Mouse (Mus musculus) adrenal gland, postnatal 14 days (tissue): ENCODE data around the gene Rnft2. TPM values are rescaled to one million over a fixed set of nuclear protein-coding genes. Genes with fewer than 3 reads are reported as not detected.

ENCODE experiments used
- DNase-seq: peaks from one replicate; pipeline ENCODE4 v3.0.0; 2021; ENCODE audit warnings: mixed read lengths
- long read RNA-seq, 2 experiments: library from polyadenylated mRNA; stranded (forward); transcript quantifications; one replicate each; pipeline ENCODE4 v2.0.0; 2021
- total RNA-seq: library from RNA; stranded (reverse); gene quantifications from 2 replicates; pipeline ENCODE4 v1.2.3, GENCODE M21; 2021

Rnft2 gene
- total RNA-seq = 3.1 and 3.9 TPM in 2 replicates
- long read RNA-seq, experiment 1, full-length matches to known transcripts = 1 of 3 reads
- long read RNA-seq, experiment 1, partial matches to known transcripts = 0 of 3 reads
- long read RNA-seq, experiment 1, other reads (novel, unspliced or antisense) = 2 of 3 reads
- long read RNA-seq, experiment 2, partial matches to known transcripts = 0 of 1 reads
- long read RNA-seq, experiment 2, other reads (novel, unspliced or antisense) = 1 of 1 reads

- peak; percentile 100 for DNase-seq
Observed at GRCm38 (mm10) chr5:118244606-118245443, at the start of gene Rnft2, which contains the start of gene 2410131K14Rik. Rnft2 (minus strand) TSS chr5:118245116. 2410131K14Rik (plus strand) TSS chr5:118245227.

DNA sequence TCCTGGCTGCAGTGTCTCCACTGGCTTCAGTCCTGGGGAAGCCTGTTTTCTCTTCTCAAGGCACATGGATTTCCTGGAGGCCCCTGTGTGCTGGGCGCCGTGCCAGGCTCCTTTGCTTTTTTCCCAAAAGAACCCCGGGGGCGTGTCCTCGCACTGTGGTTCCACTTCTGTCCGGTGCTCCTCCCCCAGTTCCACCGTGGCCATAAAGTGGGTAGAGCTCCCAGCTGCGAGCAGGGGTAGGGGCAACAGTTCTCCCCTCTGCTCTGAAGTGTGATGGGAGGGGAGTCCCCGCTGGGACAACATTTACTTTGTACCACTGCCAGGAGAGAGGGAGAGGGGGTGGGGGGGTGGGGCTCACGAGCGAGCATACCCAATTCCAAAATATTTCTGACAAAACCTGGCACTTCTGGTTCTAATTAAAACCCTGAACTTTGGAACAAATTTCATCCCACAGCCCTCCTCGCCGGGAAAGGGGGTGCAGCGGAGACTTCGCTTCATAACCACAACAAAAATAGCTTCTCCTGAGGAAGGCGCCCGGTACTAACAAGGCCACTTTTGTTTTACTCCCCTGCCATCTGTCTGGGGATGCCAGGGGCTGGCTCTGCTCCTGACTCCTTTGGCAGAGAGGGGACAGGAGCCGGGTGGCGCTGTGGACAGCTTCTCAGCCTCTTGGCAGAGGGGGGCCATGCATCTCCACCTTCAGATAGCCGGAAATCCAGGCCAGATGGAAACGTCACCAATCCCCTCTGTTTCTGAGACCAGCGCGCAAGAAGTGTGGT is 49.4 kb upstream of the Rnft2 start:
- peak; percentile 94 for DNase-seq

DNA sequence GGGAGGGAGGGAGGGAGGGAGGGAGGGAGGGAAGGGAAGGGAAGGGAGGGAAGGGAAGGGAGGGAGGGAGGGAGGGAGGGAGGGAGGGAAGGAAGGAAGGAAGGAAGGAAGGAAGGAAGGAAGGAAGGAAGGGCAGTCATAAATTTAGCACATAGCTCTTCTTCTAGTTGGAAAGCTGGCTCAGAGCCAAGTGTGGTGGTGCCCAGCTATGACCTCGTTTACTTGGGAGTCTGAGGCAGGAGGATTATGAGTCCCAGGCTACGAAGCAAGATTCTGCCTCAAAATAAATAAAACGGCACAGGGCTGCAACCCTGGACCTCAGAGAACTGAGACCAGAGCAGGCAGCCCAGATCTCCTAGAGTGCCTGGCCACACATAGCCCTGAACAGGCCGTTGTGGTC is 47.6 kb upstream of the Rnft2 start:
- no peak for DNase-seq

GRCm38 (mm10) chr5:118291453-118291852 is 46.5 kb upstream of the Rnft2 start:
- DNase-seq = no peak

DNA sequence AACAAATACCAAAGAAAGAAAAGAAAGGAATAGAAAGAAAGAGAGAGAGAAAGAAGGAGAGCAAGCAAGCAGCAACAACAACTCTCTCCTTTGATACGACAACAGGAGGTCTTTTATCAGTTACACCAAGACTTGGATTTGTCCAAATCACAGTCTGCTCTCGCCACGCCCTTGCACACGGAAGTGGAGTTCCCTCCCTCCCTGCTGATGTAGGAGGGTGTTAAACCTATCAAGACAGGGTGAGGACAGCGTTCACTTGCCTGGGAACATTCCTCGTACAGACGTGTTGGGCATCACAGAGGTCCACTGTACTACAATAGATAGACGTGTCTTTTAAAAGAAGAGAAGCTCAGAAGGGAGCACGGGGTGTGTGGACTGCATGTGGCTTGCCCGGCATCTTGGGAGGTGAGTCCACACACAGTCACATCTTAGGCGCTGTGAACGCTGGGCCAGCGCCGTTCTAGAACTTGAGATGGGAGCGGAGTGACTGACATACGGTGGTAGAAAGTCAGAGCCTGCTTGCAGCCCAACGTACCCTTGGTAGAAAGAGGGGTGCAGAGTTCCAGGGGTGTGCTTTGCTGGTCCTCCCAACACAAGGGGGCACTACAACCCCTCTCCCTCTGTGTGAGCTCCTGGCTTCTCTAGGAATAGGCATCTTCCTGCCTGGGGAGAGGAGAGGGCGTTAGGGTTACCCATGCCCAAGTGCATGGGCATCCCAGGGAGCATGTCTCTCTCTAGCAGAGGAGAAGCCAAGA is 33.0 kb upstream of the Rnft2 start:
- DNase-seq = no peak

GRCm38 (mm10) chr5:118276711-118277110 is 31.8 kb upstream of the Rnft2 start:
- no peak for DNase-seq

- DNase-seq = no peak
Observed at GRCm38 (mm10) chr5:118276281-118276680, 31.4 kb upstream of the Rnft2 start.

- DNase-seq = peak; percentile 51
Observed at GRCm38 (mm10) chr5:118274546-118274945, 29.6 kb upstream of the Rnft2 start.

DNA sequence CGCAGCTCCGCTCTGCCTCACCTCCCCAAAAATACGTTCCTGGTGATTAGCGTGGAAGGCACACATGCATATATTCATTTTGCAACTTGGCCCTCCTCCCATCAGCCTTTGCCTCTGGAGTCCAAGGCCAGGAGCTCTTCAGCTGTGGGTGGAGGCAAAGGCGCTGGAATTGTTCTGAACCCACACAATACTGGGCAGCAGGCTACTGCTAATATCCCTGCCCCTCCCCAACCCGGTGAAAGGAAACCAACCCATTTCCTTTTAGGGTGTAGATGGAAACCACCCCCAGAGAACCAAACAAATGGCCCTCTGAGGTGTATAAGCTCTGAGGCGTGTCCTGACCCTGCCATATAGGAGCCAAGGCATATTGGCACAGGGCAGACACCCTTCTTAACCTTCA is 28.5 kb upstream of the Rnft2 start:
- no peak for DNase-seq

DNA sequence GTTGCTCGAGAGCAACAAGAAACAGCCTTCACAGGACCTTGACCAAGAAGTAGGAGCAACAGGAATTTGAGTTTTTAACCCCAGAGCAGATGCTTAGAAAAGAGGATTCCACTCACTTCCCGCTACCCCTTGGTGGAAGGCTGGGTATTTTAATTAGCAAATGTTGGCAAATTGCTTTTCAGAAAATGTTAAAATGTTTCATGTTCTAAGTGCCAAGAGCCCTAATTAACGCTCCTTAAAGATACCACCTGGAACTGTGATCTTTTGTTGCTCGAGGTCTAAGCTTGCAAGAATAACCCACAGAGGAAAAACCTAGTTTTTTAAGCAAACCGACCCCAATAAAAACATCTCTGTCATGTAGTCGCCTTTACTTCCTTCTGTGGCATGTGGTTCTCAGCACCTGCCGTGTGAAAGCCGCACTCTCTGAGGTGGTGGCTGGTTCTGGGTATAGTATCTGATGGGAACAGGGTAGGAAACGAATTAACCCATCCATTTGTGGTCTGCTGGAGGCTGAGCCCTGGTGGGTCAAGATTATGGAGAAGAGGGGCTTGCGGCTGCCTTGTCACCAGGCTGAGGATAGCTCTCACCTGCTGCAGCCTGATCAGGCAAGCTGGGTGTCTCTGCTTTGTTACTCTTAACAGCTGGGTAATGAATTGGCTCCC is 26.7 kb upstream of the Rnft2 start:
- DNase-seq = no peak

GRCm38 (mm10) chr5:118268987-118269386 is 24.1 kb upstream of the Rnft2 start:
- DNase-seq = peak; percentile 88

DNA sequence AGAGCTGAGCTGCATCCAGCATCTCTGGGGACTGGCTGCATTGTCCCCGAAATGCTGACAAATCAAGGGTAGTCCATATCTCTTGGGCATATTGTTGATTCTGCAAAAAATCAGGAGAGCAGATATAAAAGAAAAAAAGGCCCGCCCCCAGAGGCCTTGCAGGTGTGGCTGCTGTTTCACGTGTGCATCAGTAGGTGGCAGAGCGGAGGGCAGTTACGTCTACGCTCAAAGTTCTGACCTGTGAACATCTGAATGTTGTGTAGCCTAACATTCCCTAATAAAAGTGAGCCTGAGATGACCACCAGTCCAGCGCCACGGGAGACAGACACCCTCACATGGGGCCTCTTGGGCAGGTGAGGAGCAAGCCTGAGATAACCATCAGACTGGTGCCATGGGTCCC is 21.4 kb upstream of the Rnft2 start:
- no peak for DNase-seq

- no peak for DNase-seq
Observed at GRCm38 (mm10) chr5:118265366-118265765, 20.4 kb upstream of the Rnft2 start.

DNA sequence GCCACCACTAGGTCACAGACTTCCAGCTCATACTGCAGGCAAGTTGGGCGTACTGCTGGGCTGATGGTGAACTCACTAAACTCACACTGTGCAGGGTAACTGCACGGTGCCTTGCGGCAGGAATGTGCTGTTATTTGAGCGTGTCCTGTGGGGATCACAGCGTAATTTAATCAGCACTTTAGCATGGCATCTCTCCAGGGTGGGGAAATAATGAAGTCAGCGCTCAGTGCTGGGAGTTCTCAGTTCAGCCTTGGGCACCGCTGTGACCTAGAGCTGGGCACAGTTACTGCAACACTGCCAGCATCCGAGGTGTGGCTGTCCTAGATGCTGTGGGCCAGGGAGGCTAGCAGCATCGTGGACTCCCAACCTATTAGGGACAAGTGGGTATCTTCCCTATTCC is 19.4 kb upstream of the Rnft2 start:
- DNase-seq = peak; percentile 35

DNA sequence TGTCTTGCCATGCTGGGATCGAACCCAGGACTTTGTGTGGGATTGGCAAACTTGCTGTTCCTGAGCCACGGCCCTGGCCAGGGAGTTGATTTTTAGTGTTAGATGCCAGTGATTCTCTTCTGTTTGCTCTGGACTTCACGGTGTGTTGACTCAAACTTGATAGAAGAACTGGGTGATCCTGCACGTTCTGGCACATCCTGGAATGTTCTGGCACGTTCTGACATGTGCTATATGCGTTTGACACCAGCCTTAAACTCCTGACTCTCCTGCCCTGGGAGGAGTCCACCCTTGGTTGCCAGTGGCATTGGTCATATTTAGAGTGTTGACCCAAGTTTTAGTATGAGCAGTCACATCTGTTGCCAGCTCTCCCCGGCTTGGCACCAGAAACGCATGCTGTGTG is 17.5 kb upstream of the Rnft2 start:
- DNase-seq = no peak

DNA sequence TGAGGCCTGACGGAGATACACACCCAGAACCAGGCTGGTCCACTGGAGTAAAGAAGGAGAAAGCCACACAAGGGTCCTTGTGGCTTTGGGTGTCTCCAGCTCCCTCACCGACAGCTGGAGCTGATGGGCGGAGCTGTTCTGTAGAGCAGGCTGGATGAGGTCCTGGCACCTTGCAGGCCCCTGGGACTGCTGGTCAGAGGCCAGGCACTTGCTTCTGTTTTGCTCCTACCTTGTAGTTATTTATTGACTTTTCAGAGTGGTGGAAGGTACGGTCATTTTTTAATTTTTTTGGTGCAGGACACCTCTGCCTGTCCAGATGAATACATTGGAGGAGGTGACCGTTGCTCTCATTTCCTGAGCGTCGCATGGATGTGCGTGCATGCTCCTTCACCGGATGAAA is 16.3 kb upstream of the Rnft2 start:
- no peak for DNase-seq

GRCm38 (mm10) chr5:118260642-118261041 is 15.7 kb upstream of the Rnft2 start:
- no peak for DNase-seq

DNA sequence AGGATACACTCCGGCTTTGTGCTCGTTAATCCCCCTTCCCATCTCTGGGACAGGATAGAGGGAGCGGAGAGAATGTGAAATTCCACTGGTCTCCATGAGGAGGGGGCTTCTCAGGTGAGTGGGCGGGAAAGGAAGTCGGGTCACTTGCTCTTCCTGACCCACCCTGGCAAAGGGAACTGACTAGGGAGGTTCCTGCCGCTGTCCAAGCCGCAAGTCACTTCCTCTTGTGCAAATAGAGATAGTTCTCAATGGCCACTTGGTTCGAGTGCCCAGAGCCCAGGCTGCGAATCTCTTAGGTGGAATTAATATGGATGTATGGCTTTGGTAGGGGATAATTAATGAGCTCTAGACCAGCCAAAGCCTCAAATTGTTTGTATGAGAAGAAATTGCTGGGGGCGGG is 15.1 kb upstream of the Rnft2 start:
- DNase-seq = no peak

- no peak for DNase-seq
Observed at GRCm38 (mm10) chr5:118259636-118260035, 14.7 kb upstream of the Rnft2 start.

DNA sequence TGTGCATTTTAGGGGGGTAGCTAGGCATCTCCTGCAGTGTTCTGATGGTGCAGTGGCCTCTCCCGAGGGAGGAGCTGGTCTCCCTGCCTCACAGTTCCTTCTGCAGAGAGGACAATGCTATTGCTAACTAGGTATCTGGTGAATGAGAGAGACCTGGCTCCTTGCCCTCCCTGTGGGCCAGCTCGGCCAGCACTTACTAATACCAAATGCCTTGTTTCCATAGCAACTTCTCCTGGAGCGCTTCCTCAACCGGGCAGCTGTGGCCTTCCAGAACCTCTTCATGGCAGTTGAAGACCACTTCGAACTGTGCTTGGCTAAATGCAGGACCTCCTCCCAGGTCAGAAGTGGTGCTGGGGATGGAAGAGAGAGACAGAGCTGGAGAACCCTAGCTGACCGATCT is 14.2 kb upstream of the Rnft2 start:
- no peak for DNase-seq

DNA sequence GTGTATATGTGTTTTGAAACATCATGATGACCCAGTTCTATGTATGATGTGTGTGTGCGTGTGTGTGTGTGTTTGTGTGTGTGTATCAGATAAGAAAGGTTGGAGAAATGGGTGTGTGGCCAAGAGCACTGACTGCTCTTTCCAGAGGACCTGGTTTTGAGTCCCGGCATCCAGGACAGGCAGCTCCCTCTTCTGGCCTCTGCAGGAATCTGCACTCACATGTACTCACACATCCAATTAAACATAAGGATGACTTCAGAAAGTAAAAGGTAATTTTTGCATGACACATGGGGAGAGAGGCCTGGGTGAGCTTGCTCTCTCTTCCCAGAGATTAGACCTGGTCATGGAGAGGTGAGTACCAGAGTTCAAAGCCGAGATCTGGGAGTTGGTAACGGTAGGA is 12.1 kb upstream of the Rnft2 start:
- no peak for DNase-seq

GRCm38 (mm10) chr5:118253551-118253950 is 8.6 kb upstream of the Rnft2 start:
- DNase-seq = no peak
